Mouse (Mus musculus): ENCODE results near the gene Eif3k.

DNA sequence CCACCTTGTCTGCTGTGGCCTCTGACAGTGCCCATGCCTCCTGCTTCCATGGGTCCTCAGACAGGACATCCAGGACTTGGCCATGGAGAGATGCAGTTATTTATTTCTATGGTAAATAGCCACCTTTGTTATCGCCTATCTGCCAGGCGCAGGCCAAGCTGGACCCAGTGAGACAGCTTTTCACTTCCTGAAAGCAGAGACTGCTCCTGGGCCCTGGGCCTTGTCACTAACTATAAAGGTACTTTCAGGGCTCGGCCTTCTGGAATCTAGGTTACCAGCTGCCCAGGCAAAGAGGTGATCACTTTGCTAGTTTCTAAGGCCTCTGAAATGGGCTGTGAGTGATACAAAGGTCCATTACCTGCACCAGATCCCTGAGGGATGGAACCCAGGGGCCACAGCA, 56.9 kb downstream of the Eif3k start:
- TF ChIP-seq POLR2A (IDR thresholded peaks at IDR 0.05; ENCODE audit: extremely low read depth, insufficient read depth, low read length) (no peak), CTCF (IDR thresholded peaks at IDR 0.05; ENCODE audit: extremely low read depth, insufficient read depth, low read length) (no peak)

Measured in cortical plate, adult 2 months (tissue).